In the genomic region with DNA sequence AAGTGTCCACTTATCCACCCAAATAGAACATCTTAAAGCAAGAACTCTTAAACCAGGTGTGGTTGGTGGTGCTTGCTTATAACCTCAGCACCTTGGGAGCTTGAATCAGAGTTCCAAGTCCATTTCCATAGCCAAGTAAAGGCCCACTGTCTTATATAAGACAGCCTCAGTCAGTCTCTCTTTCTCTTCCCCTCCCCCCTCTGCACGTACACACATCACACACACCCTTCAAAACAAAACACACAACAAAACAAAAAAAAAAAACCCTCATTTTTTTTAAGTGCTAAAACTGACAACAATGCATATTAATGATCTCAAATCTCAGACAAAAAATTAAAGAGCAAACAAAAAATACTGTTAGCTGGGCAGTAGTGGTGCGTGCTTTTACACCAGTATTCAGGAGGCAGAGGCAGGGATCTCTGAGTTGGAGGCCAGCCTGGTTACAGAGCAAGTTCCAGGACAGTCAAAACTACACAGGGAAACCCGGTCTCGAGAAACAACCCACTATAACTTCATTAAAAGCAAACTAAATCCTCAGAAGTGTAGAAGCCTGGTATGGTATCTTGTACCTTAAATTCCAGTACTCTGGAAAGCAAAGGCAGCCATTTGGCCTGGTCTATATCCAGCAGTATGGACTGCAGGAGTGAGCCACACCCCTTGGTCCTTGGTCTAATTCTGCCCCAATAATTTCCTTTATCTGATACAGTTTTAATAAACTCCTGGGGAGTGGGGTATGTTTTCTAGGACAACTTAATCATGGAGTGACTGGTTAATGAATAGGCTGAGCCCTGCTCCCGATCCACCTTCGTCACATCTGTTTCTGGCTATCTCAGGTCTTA, we compare ENCODE assay signal across 8 mouse cellular contexts. TPM values are rescaled to one million over a fixed set of nuclear protein-coding genes. Genes with fewer than 3 reads are reported as not detected.
DNase-seq lines count a peak whose midpoint lies in the region; ATAC-seq and TF ChIP-seq lines count a peak whose summit lies in the region.

No protein-coding gene starts in this region.

- WGBS in hindbrain, embryonic 15.5 days: 25% methylated on average over 6 of the region's 6 CpGs
- 29% methylated on average over 6 of the region's 6 CpGs for WGBS in midbrain, embryonic 11.5 days

- peak; percentile 20 to 84 for DNase-seq in adrenal gland, adult (ENCODE audit: inconsistent age in 2 of 2, low spot score in 1 of 2)
- DNase-seq in adrenal gland, postnatal 14 days: no peak
- peak; percentile 30 for DNase-seq in 3134 (ENCODE audit: extremely low read depth, insufficient read length, low spot score)
- no peak for DNase-seq in midbrain, embryonic 11.5 days (ENCODE audit: low spot score, missing footprints)
- no peak for DNase-seq in urinary bladder, postnatal 25 days (ENCODE audit: low spot score)
- DNase-seq in spleen, adult 12 weeks (ENCODE audit: low spot score): no peak

- peak overlapping the region; percentile 63 for H3K4me2 ChIP-seq in hindbrain, embryonic 15.5 days
- H3K4me2 ChIP-seq in midbrain, embryonic 11.5 days: peak overlapping the region; percentile 64

- ATAC-seq in hindbrain, embryonic 15.5 days (ENCODE audit: low FRiP score, low read depth): no peak
- no peak for ATAC-seq in midbrain, embryonic 11.5 days (ENCODE audit: low FRiP score)

- H3K27ac ChIP-seq in cortical plate, adult 2 months (ENCODE audit: insufficient read depth, low read length): peak overlapping the region; percentile 88
- peak overlapping the region; percentile 92 for H3K27ac ChIP-seq in hindbrain, embryonic 15.5 days (replicated peaks)
- H3K27ac ChIP-seq in midbrain, embryonic 11.5 days (ENCODE audit: low read depth, low read length): peak overlapping the region; percentile 71

- no peaks in the 10 kb centered on the region for H3K27me3 ChIP-seq in hindbrain, embryonic 15.5 days
- H3K27me3 ChIP-seq in midbrain, embryonic 11.5 days (ENCODE audit: control insufficient read depth, insufficient read depth, low read length): no peaks in the 10 kb centered on the region

- TF ChIP-seq POLR2A in cortical plate, adult 2 months (IDR thresholded peaks at IDR 0.05; ENCODE audit: extremely low read depth, insufficient read depth, low read length): no peak

- no peaks in the 10 kb centered on the region for H3K9me3 ChIP-seq in hindbrain, embryonic 15.5 days
- no peaks in the 10 kb centered on the region for H3K9me3 ChIP-seq in midbrain, embryonic 11.5 days (ENCODE audit: control insufficient read depth, low read length)

- TF ChIP-seq CTCF in cortical plate, adult 2 months (IDR thresholded peaks at IDR 0.05; ENCODE audit: extremely low read depth, insufficient read depth, low read length): no peak

- peaks cover 7% of the 10 kb centered on the region for H3K4me1 ChIP-seq in cortical plate, adult 2 months (ENCODE audit: control insufficient read depth, insufficient read depth, low read length)
- H3K4me1 ChIP-seq in hindbrain, embryonic 15.5 days (replicated peaks): peaks cover 30% of the 10 kb centered on the region
- peaks cover 18% of the 10 kb centered on the region for H3K4me1 ChIP-seq in midbrain, embryonic 11.5 days (ENCODE audit: control insufficient read depth, insufficient read depth, low read length)

- H3K9ac ChIP-seq in hindbrain, embryonic 15.5 days: peak overlapping the region; percentile 60
- H3K9ac ChIP-seq in midbrain, embryonic 11.5 days (ENCODE audit: low read length): peak overlapping the region; percentile 69

- H3K4me3 ChIP-seq in cortical plate, adult 2 months (ENCODE audit: insufficient read depth, low read length): peak overlapping the region; percentile 65
- peak overlapping the region; percentile 96 for H3K4me3 ChIP-seq in hindbrain, embryonic 15.5 days
- H3K4me3 ChIP-seq in midbrain, embryonic 11.5 days (ENCODE audit: low read depth, low read length): peak overlapping the region; percentile 93

- H3K36me3 ChIP-seq in hindbrain, embryonic 15.5 days: no peaks in the 10 kb centered on the region
- H3K36me3 ChIP-seq in midbrain, embryonic 11.5 days (ENCODE audit: control insufficient read depth, insufficient read depth, low read length): no peaks in the 10 kb centered on the region

RNA-seq across cellular contexts. Expression of a gene that starts 1.3 kb away (rescaled TPM):
- 112 and 125 TPM in 2 replicates for total RNA-seq in adrenal gland, postnatal 14 days (2021)
- polyA plus RNA-seq in cortical plate, adult 2 months (2012; rRNA removed): 35.9 and 37.0 TPM in 2 replicates
- 51.2 and 52.9 TPM in 2 replicates for polyA plus RNA-seq in hindbrain, embryonic 15.5 days (2015; fragmentation: Nextera tagmentation; extraction: Ambion mirVana)
- polyA plus RNA-seq in midbrain, embryonic 11.5 days (2014; fragmentation: Nextera tagmentation; extraction: Ambion mirVana): 53.9 and 63.3 TPM in 2 replicates

RNA-seq across cellular contexts. Expression of a gene that starts 49.8 kb away (rescaled TPM):
- total RNA-seq in adrenal gland, postnatal 14 days (2021): 33.2 and 36.8 TPM in 2 replicates
- polyA plus RNA-seq in cortical plate, adult 2 months (2012; rRNA removed): 8.0 and 9.0 TPM in 2 replicates
- 13.8 and 14.3 TPM in 2 replicates for polyA plus RNA-seq in hindbrain, embryonic 15.5 days (2015; fragmentation: Nextera tagmentation; extraction: Ambion mirVana)
- 43.3 and 46.4 TPM in 2 replicates for polyA plus RNA-seq in midbrain, embryonic 11.5 days (2014; fragmentation: Nextera tagmentation; extraction: Ambion mirVana)

Comparison
In these comparisons a context has a peak if more than half of its experiments do, and no peak if none do; other contexts are left out.
1. DNase-seq: peak in adrenal gland, adult (2 of 2) and 3134 (single experiment); none in adrenal gland, postnatal 14 days (single experiment), midbrain, embryonic 11.5 days (single experiment), urinary bladder, postnatal 25 days (single experiment) and spleen, adult 12 weeks (single experiment).
2. Peak in every context shown above with its lines, with median percentiles within 50 percentile points of each other: H3K27ac ChIP-seq and H3K4me3 ChIP-seq.